Mouse (Mus musculus) frontal cortex, postnatal 14 days (tissue): ENCODE data around the gene Cabin1.
A peak's percentile ranks its signal among the peaks of the same experiment; 100 is the strongest.

Source experiments
- DNase-seq, 2 experiments: peaks; one replicate each; pipeline ENCODE4 v3.0.0; 2022; ENCODE audit warnings: low spot score in 2 of 2

The Cabin1 gene

GRCm38 (mm10) chr10:75636084-75636786, 127.9 kb downstream of the Cabin1 start:
- no peak for DNase-seq

- peak; percentile 50 to 80 for DNase-seq
Observed at GRCm38 (mm10) chr10:75635693-75636055, 128.5 kb downstream of the Cabin1 start.

GRCm38 (mm10) chr10:75635019-75635692, 129.0 kb downstream of the Cabin1 start:
- no peak for DNase-seq

GRCm38 (mm10) chr10:75634610-75635009, 129.5 kb downstream of the Cabin1 start:
- no peak for DNase-seq

GRCm38 (mm10) chr10:75633576-75634139, 130.5 kb downstream of the Cabin1 start:
- DNase-seq = no peak

- no peak for DNase-seq
Observed at GRCm38 (mm10) chr10:75633048-75633447, 131.1 kb downstream of the Cabin1 start.

GRCm38 (mm10) chr10:75632633-75633032, 131.5 kb downstream of the Cabin1 start:
- no peak for DNase-seq

- DNase-seq = no peak
Observed at GRCm38 (mm10) chr10:75627490-75627889, 136.7 kb downstream of the Cabin1 start.

GRCm38 (mm10) chr10:75626991-75627390, 137.2 kb downstream of the Cabin1 start:
- no peak for DNase-seq

- no peak for DNase-seq
Observed at GRCm38 (mm10) chr10:75625920-75626319, 138.2 kb downstream of the Cabin1 start.

- DNase-seq = no peak
Observed at GRCm38 (mm10) chr10:75620818-75621217, 143.3 kb downstream of the Cabin1 start.

- DNase-seq = no peak
Observed at GRCm38 (mm10) chr10:75616044-75616443, 148.1 kb downstream of the Cabin1 start.

- DNase-seq = no peak
Observed at GRCm38 (mm10) chr10:75610486-75610885, 153.7 kb downstream of the Cabin1 start.

- no peak for DNase-seq
Observed at GRCm38 (mm10) chr10:75608975-75609374, 155.2 kb downstream of the Cabin1 start.

- DNase-seq = no peak
Observed at GRCm38 (mm10) chr10:75607253-75607652, 156.9 kb downstream of the Cabin1 start.

- no peak for DNase-seq
Observed at GRCm38 (mm10) chr10:75605162-75605846, 158.8 kb downstream of the Cabin1 start.

- no peak for DNase-seq
Observed at GRCm38 (mm10) chr10:75600189-75600730, 163.9 kb downstream of the Cabin1 start.
